Mouse (Mus musculus) hindbrain, embryonic 11.5 days (tissue): ENCODE data around the gene Tbc1d1. TPM values are rescaled to one million over a fixed set of nuclear protein-coding genes. Genes with fewer than 3 reads are reported as not detected.

ENCODE experiments used
- ATAC-seq: fragments of 200-750 bp; cut with Nextera tagmentation; 2 replicates; pipeline ENCODE4 v1.8.0; 2017; ENCODE audit warnings: mild to moderate bottlenecking, moderate TSS enrichment, moderate library complexity; ENCODE audit not compliant: low FRiP score
- DNase-seq: peaks from one replicate; pipeline ENCODE4 v3.0.0-alpha.2; 2015; ENCODE audit warnings: low spot score
- H3K27ac ChIP-seq: fragments of 300-500 bp; sonication (generic); 2 replicates; pipeline ENCODE4 v1.5.1; 2014; ENCODE audit warnings: mild to moderate bottlenecking, low read depth, low read length
- H3K27me3 ChIP-seq: fragments of 300-500 bp; sonication (generic); 2 replicates; pipeline ENCODE4 v1.6.1; 2014; ENCODE audit warnings: mild to moderate bottlenecking, low read length, moderate library complexity, mixed read lengths; ENCODE audit not compliant: control insufficient read depth, insufficient read depth
- H3K36me3 ChIP-seq: fragments of 300-500 bp; sonication (generic); 2 replicates; pipeline ENCODE4 v1.6.1; 2014; ENCODE audit warnings: mild to moderate bottlenecking, low read length, moderate library complexity, mixed read lengths; ENCODE audit not compliant: control insufficient read depth, insufficient read depth
- H3K4me1 ChIP-seq: fragments of 300-500 bp; sonication (generic); replicated peaks from 2 replicates; pipeline ENCODE4 v1.6.1; 2014; ENCODE audit warnings: low read length, mixed read lengths; ENCODE audit not compliant: control insufficient read depth, insufficient read depth
- H3K4me2 ChIP-seq: fragments of 300-500 bp; sonication (generic); replicated peaks from 2 replicates; pipeline ENCODE4 v1.6.1; 2014; ENCODE audit warnings: mild to moderate bottlenecking, low read depth, low read length
- H3K4me3 ChIP-seq: fragments of 300-500 bp; sonication (generic); 2 replicates; pipeline ENCODE4 v1.5.1; 2014; ENCODE audit warnings: low read depth, low read length
- H3K9ac ChIP-seq: fragments of 300-500 bp; sonication (generic); 2 replicates; pipeline ENCODE4 v1.6.1; 2014; ENCODE audit warnings: low read depth, low read length
- H3K9me3 ChIP-seq: fragments of 300-500 bp; sonication (generic); 2 replicates; pipeline ENCODE4 v1.6.1; 2016; ENCODE audit warnings: low read length; ENCODE audit not compliant: control insufficient read depth
- WGBS: fragments of 180-500 bp; shearing (Covaris S2); extraction: QIAGEN DNeasy Blood & Tissue Kit; methylation state at CpG from one replicate; pipeline ENCODE4 v1.1.7; 2014; 5-methylcytosine and 5-hydroxymethylcytosine counted together
- polyA plus RNA-seq: library from polyadenylated mRNA; unstranded; fragments of >200 nt; fragmentation: Nextera tagmentation; extraction: Ambion mirVana; gene quantifications from 2 replicates; pipeline ENCODE4 v1.2.1, GENCODE M21; 2014

Gene Tbc1d1
- polyA plus RNA-seq, 1 experiment from 2014 or later, result 20.2 TPM

DNA sequence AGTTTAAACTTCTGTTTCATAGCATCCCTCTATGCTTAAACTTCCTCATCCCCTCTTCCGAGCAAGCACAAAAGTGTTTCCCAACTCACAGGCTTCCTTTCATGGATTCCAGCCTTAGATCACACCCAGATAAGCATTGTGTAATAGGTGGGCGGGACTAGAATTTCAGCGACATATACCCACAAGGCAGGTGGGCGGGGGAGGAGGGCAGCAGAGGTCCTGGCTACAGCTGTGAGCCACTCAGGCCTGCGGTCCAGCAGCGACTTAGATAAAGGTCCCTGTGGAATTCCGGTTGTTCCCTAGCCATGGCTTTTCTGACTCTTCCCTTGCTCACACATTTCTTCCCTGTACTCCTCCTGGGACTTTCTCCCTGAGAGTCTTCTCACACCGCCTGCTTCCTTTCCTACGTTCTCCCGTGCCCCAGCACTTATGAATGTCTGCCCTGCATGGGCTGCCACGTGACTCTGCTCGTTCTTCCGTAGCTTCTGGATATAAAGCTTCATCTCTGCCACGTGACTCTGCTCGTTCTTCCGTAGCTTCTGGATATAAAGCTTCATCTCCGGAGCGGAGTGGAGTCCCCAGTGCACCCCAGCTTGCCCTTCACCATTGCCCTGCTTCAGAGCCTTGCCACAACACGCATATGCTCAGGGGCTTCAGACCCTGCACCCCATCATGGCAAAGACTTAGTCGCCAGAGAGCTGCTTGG lies 142.4 kb downstream of the Tbc1d1 start:
- Histone ChIP-seq H3K27ac (0 out of 2 replicates have a peak overlapping the region, but pooled peaks have one; percentile 30), H3K4me1 (peaks cover 16% of the 10 kb centered on the region; the same call in 1 of the 2 replicates), H3K36me3 (no peaks in the 10 kb centered on the region), H3K4me2 (no peak overlapping the region; the same call in 1 of the 2 replicates), H3K9me3 (no peaks in the 10 kb centered on the region), H3K27me3 (no peaks in the 10 kb centered on the region), H3K4me3 (no peak overlapping the region), H3K9ac (no peak overlapping the region)
- ATAC-seq, result peak; percentile 72
- WGBS, result 55% methylated on average over 20 of the region's 20 CpGs
- DNase-seq, result peak; percentile 48

DNA sequence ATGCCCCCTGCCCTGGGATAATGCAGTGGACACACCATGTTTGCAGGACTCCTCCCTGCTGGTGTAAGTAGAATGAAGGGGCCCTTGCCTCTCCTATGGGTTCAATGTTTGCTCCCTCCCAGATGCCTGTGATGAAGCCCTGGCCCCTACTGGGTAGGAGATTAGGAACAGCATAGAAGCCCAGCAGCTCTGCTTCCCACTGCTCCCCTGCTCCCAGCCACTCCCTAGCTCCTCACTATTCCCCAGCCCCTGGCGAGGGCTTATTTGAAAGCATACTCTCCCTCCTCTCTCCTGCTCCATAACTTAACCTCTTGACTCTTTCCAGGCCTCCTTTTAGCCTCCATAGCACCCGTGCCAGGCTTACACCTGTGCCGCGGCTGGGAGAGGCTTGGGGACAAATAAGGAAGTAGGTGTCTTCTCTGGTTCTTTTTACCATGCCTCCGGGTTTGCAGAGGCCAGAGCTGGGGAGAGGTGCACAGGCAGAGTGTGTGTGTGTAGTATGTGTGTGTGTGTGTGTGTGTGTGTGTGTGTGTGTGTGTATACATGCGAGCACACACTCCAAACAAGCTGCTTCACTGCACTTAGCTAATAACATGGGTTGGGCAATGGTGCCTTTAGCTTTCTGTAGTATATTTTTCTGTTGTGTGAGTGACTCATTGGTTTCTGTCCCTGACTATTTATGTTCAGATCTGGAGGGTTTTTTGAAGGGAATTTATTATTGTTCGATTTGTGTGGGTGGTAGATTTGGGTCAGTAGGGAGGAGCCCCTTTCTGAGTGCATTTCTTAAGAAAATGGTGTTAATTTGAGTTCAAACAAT lies 143.6 kb downstream of the Tbc1d1 start:
- no peak overlapping the region for H3K4me2 ChIP-seq
- H3K9me3 ChIP-seq, result no peaks in the 10 kb centered on the region
- H3K36me3 ChIP-seq, result no peaks in the 10 kb centered on the region
- H3K4me3 ChIP-seq, result no peak overlapping the region
- H3K9ac ChIP-seq, result no peak overlapping the region
- WGBS, result 80% methylated on average over 7 of the region's 7 CpGs
- no peaks in the 10 kb centered on the region for H3K27me3 ChIP-seq
- no peak for DNase-seq
- peaks cover 16% of the 10 kb centered on the region; the same call in 1 of the 2 replicates for H3K4me1 ChIP-seq
- no peak for ATAC-seq
- no peak overlapping the region for H3K27ac ChIP-seq

DNA sequence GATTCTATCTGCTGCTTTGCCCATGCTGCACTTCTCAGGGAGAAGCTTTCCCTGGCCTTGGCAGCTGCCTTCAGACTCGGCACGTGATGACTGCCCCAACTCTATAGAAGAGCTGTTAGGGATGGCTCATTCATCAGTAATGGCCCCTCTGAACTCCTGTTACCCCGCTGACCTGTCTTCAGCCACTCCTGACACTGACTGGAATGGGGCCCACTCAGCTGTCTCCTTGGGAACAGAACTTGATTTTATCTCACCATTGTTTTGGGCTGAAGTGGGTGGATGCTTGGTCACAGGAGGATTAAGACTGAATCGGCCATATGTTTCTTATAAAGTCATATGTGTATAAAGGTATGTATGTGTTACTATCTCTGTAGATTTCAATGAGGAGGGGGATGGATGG lies 145.1 kb downstream of the Tbc1d1 start:
- no peaks in the 10 kb centered on the region for H3K27me3 ChIP-seq
- ATAC-seq, result no peak
- no peak overlapping the region for H3K9ac ChIP-seq
- no peak overlapping the region for H3K4me2 ChIP-seq
- H3K9me3 ChIP-seq, result no peaks in the 10 kb centered on the region
- no peak overlapping the region for H3K4me3 ChIP-seq
- 57% methylated on average over 4 of the region's 4 CpGs for WGBS
- peaks cover 16% of the 10 kb centered on the region; the same call in 1 of the 2 replicates for H3K4me1 ChIP-seq
- DNase-seq, result no peak
- no peak overlapping the region for H3K27ac ChIP-seq
- H3K36me3 ChIP-seq, result no peaks in the 10 kb centered on the region

DNA sequence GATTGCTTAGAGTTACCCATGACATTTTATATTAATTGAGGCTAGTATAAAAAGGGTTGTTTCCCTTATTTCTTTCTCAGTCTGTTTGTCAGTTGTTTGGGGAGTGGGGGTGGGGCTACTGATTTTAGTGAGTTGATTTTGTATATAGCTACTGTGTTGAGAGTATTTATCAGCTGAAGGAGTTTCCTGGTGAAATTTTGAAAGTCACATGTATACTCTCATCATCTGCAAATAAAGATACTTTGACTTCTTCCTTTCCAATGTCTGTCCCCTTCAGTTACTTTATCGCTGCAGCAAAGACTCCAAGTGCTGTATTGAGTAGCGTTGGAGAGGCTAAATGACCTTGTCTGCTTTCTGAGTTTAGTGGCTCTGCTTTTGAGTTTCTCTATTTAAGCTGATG lies 151.2 kb downstream of the Tbc1d1 start:
- no peak for ATAC-seq
- H3K27ac ChIP-seq, result no peak overlapping the region
- 95% methylated on average over 2 of the region's 2 CpGs for WGBS

DNA sequence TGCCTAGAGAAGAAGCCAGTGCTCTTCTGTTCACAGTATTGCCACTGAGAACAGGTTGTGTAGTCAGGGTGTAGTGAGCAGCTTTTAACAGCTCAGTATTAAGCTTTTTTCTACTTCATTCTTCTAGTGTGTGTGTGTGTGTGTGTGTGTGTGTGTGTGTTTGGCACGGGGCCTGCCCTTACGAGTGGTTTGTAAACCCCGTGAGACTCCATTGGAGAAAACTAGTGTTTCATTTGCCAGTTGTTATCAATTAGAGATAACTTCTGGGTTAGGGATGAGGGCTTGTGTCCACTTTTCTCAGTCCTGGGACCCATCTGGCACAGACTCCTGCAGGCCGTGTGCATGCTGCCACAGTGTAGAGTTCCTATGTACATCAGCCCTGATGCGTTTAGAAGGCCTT lies 156.2 kb downstream of the Tbc1d1 start:
- Histone ChIP-seq H3K9ac (no peak overlapping the region), H3K4me2 (no peak overlapping the region), H3K36me3 (no peaks in the 10 kb centered on the region), H3K27ac (no peak overlapping the region), H3K4me3 (no peak overlapping the region), H3K9me3 (no peaks in the 10 kb centered on the region), H3K27me3 (no peaks in the 10 kb centered on the region), H3K4me1 (peaks cover 5% of the 10 kb centered on the region; the same call in 1 of the 2 replicates)
- no peak for ATAC-seq
- 68% methylated on average over 5 of the region's 5 CpGs for WGBS
- DNase-seq, result no peak

More for the DNA sequence above, 151.2 kb downstream of the Tbc1d1 start:
- Histone ChIP-seq H3K9me3 (peaks cover 3% of the 10 kb centered on the region; the same call in 1 of the 2 replicates), H3K9ac (no peak overlapping the region), H3K27me3 (no peaks in the 10 kb centered on the region), H3K36me3 (no peaks in the 10 kb centered on the region), H3K4me3 (no peak overlapping the region), H3K4me1 (no peaks in the 10 kb centered on the region), H3K4me2 (no peak overlapping the region)
- DNase-seq, result no peak

DNA sequence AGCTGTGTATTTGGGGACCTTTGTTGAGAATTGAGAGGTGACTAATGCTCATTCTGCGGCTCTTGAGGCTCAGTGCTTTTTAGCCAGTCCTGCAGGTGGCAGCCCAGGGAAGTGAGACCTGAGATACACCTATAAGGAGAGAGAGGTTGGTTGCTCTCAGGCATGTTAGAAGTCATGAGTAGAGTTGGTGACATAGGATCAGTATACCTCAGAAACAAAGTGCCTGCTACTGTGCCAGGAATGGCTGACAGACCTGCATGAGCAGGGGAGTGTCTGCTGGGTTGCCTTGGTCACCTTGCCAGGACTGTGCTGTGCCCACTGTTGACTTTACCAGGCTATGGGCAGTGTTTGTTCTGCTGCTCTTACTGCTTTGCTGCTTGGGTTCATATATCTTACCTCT lies 157.4 kb downstream of the Tbc1d1 start:
- Histone ChIP-seq H3K27ac (peak overlapping the region; percentile 88), H3K27me3 (no peaks in the 10 kb centered on the region), H3K4me1 (peaks cover 5% of the 10 kb centered on the region; the same call in 1 of the 2 replicates), H3K36me3 (no peaks in the 10 kb centered on the region), H3K9ac (no peak overlapping the region), H3K9me3 (no peaks in the 10 kb centered on the region), H3K4me2 (no peak overlapping the region), H3K4me3 (no peak overlapping the region)
- no peak for DNase-seq
- 97% methylated on average over 1 of the region's 1 CpGs for WGBS
- ATAC-seq, result peak; percentile 46; the same call in 1 of the 2 replicates

DNA sequence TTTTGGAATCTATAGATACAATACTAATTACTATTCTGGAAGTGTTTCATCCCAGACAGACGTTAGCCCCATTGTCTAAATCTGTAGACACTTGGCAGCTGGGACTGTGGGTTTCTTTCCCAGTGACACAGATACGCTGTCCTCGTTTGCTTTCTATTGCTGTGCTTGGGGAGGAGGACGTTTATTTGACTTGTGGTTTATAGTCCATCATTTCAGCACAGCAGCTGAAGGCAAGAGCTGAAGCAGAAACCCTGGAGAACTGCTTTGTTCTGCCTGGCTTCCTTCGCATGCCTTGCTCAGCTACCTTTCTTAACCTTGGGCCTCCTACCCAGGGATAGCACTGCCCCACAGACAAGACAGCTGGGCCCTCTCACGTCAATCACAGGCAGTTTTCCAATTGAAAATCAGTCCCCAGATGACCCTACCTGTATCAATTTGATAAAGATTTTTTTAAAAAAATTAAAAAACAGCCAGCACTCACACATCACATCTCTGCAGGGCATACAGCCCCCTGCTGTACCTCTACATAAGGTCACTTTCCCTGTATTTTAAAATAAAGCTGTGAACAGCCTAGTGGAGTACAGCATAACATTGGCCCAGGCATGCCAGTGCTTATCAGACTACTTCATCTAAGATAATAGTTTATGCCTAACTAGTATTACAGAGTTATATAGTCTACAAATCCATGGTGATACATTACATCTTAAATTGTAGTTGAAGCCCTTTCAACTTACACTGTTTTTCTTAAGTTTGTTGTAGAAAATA lies 158.4 kb downstream of the Tbc1d1 start:
- H3K9me3 ChIP-seq, result no peaks in the 10 kb centered on the region
- peak; percentile 65 for DNase-seq
- peak; percentile 84 for ATAC-seq
- H3K4me3 ChIP-seq, result no peak overlapping the region
- H3K36me3 ChIP-seq, result no peaks in the 10 kb centered on the region
- WGBS, result 33% methylated on average over 6 of the region's 6 CpGs
- peak overlapping the region; percentile 88 for H3K27ac ChIP-seq
- no peak overlapping the region for H3K4me2 ChIP-seq
- peaks cover 5% of the 10 kb centered on the region; the same call in 1 of the 2 replicates for H3K4me1 ChIP-seq
- no peak overlapping the region for H3K9ac ChIP-seq
- H3K27me3 ChIP-seq, result no peaks in the 10 kb centered on the region

DNA sequence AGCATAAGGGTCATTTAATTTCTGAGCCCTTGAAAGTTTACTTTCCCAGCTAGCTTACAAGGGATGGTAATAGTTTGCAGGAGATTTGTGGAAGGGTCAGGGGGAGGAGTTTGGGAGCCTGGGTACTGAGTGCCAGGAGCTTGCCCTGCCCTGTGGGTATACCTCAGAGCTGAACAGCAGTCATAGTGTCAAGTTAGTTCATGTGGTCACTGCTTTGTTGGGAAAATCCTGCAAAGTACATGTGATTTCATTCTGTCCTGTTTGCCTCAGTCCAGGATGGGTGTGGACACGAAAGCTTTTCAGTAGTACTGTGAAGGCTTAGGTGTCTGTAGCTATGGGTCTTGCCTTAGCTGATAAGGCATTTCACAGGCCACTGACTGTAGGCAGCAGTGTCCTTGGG lies 159.0 kb downstream of the Tbc1d1 start:
- Histone ChIP-seq H3K36me3 (no peaks in the 10 kb centered on the region), H3K27ac (peak overlapping the region; percentile 56; the same call in 1 of the 2 replicates), H3K9me3 (no peaks in the 10 kb centered on the region), H3K4me3 (no peak overlapping the region), H3K4me2 (no peak overlapping the region), H3K27me3 (no peaks in the 10 kb centered on the region), H3K4me1 (peaks cover 5% of the 10 kb centered on the region; the same call in 1 of the 2 replicates), H3K9ac (no peak overlapping the region)
- DNase-seq, result no peak
- no peak for ATAC-seq
- WGBS, result 85% methylated on average over 1 of the region's 1 CpGs
